Mouse (Mus musculus) left cerebral cortex, postnatal 4 days (tissue): ENCODE data around the gene Rpl36. TPM values are rescaled to one million over a fixed set of nuclear protein-coding genes. Genes with fewer than 3 reads are reported as not detected.
A peak's percentile ranks its signal among the peaks of the same experiment; 100 is the strongest.

Experiments used
- DNase-seq: peaks from one replicate; pipeline ENCODE4 v3.0.0-alpha.2; 2022
- intact Hi-C: fragments of 180-260 bp; cut with DNase I; formaldehyde crosslinking; loops from one replicate; pipeline ENCODE4 v1.15.1; 2025
- total RNA-seq, 2 experiments: library from RNA; stranded (reverse); gene quantifications; 2 replicates each; pipeline ENCODE4 v1.2.3; 2021

Gene Rpl36
- total RNA-seq, 2 experiments from 2014 or later = 563 to 595 TPM

DNA sequence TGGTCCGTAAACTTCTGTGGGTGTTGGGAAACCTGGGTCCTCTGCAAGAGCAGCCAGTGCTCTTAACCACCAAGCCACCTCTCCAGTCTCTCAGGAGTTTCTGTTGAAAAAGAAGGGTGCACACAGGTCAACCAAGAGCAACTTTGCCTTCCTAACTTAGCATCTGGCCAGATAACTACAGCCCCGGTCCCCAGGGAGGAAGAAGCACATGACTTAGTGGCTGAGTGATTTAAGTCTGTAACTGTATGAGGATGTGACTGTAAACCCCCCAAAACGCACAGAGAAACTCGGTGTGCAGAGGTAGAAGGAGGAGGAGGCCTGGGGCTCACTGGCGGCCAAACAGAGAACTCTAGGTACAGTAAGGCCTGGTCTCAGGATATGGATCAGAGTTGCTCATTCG lies 20.8 kb downstream of the Rpl36 start:
- DNase-seq = no peak
- intact Hi-C loops = no loop called here

DNA sequence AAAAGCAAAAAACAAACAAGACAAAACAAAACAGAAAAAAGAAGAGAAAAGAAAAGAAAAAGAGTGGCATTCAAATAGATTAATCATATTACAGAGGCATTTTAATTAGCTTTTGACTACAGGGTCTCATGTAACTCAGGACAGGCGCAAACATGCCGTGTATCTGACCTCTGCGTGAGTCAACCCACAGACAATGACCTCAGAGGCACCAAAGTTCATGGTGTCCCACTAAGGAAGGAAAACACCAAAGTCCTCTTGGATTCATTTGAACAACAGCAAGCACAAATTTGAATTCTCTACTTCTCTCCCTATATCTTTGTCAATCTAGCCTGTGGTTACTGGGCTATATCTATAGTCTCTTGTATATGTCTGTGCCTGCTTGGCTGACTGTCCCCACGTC lies 30.0 kb downstream of the Rpl36 start:
- intact Hi-C loops = no loop called here
- DNase-seq = no peak

DNA sequence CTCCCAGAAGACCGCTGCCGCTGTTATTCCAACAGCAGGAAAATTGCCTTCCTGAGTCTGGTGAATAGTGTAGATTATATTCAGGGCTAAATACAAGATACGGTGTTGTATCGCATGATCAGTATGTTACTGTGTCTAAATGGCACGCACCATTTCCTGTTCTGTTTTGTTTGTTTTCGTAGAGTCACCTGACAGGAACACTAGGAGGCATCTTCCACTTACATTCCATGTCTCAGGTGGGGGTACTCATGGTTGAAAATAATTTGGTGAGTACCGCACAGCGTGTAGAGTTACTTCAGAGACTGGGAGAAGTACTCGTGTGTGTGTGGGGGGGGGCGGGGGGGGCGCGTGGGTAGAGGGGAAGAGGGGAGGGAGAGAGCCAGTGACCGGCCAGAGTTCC lies 34.3 kb downstream of the Rpl36 start:
- DNase-seq = no peak
- intact Hi-C loops = no loop called here

DNA sequence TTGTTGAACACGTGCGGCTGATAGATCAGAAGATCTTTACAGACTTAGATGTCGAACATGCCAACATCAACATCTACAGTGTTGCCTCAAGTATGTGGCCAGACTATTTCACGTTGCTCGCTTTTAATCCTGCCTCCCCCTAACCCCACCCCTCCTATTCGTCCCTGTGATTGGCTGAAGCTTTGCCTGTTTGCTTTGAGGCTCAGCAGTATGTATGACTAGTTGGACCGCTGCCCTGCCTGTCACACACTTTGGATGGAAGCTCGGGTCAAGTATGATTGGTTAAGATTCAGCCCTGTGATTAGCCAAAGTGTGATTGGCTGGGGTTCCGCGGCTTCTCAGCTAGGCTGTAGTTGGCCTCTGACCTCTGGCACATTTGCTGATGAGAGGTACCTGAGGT lies 38.6 kb downstream of the Rpl36 start:
- DNase-seq = peak; percentile 18
- intact Hi-C loops = no loop called here

DNA sequence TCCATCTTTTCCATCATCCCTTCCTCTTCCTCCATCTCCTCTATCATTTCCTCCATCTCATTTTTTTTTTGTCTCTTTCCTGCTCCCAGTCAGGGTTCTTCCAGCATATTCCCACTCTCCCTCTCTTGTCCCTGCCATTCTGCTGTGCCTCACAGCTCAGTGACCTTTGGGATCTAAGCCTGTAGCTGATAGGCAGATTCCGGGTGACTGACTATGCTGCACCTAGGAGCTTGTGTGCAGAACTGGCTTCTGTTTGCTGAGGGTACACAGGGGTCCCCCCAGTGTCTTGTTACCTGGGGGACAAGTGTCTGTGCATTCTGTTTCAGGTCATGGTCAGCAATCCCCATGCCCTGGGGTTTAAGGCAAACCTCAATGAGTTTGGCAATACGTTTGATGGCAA lies 41.6 kb downstream of the Rpl36 start:
- DNase-seq = no peak
- intact Hi-C loops = no loop called here

DNA sequence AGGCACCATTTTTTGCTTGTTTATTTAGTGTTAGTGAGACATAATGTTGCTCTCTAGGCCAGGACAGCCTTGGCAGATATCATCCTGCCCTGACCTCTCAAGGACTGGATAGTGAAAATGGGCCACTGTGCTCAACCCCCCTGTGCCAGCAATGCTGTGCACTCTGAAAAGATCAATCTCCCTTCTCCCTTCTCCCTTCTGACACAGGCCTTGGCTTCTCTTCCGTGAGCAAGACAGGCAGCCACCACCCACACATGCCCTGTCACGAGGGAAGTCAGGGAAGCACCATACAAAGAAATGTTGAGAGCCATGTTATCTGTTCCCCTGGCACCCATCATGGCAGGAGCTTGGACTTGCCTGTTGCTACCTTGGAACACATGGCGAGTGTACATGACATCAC lies 42.1 kb downstream of the Rpl36 start:
- no peak for DNase-seq
- intact Hi-C loops = no loop called here

DNA sequence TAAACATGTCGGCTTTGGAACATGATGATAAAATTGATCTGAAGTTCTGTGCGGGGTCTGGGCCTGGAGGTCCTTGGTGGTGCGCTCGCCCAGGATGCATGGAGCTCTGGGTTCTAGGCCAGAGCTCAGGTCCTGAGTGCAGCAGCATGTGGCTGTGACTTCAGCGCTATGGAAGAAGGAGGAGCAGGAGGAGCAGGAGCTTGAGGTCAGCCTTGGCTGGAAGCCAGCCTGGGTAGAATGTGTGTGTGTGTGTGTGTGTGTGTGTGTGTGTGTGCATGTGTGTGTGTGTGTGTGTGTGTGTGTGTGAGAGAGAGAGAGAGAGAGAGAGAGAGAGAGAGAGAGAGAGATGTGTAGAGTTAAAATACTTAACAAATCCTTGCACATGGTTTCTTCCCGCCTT lies 43.0 kb downstream of the Rpl36 start:
- DNase-seq = no peak
- intact Hi-C loops = no loop called here

DNA sequence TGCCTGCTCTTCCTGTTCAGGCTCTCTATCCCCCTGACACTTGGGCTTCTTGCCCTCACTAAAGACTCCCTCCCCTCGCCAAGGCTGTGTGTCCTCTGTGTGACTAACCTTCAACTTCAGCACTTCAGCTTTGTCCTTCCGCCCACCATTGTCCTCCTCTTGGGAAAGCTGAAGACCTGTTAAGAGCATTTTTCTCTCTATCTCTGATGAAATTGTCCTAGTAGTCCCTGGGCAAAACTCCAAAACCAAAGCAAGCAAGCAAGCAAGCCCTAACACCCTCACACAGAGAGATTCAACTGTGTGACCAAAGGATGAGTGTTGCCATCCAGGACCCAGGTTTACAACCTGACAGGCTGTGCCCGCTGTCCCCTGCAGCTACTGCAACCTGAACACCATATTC lies 50.4 kb downstream of the Rpl36 start:
- DNase-seq = no peak
- intact Hi-C loops = no loop called here

Other genes starting within 250 kb of the Rpl36 start
- gene Ptprs, start 136.9 kb upstream of the Rpl36 start, total RNA-seq = 100 to 1,000 TPM; 821 to 872 TPM
- gene Znrf4, start 101.0 kb upstream of the Rpl36 start, total RNA-seq = not detected
- gene Gm20219, start 59.0 kb upstream of the Rpl36 start, total RNA-seq = 1 to 10 TPM; 1.9 to 2.2 TPM
- 100 to 1,000 TPM; 105 to 107 TPM for gene Safb2, start 28.8 kb upstream of the Rpl36 start, total RNA-seq
- gene Safb, start 28.6 kb upstream of the Rpl36 start, total RNA-seq = 100 to 1,000 TPM; 173 to 188 TPM
- gene 2410015M20Rik, start 3.6 kb upstream of the Rpl36 start, total RNA-seq = 100 to 1,000 TPM; 119 to 135 TPM
- gene Lonp1, start 13.5 kb downstream of the Rpl36 start, total RNA-seq = 10 to 100 TPM; 61.5 to 63.4 TPM
- gene Catsperd, start 14.7 kb downstream of the Rpl36 start, total RNA-seq = 1 to 10 TPM; 1.3 to 2.2 TPM
- 100 to 1,000 TPM; 102 to 112 TPM for gene Ranbp3, start 59.9 kb downstream of the Rpl36 start, total RNA-seq
- 100 to 1,000 TPM; 187 to 194 TPM for gene Ndufa11, start 104.4 kb downstream of the Rpl36 start, total RNA-seq
- gene Vmac, start 104.6 kb downstream of the Rpl36 start, total RNA-seq = 10 to 100 TPM; 10.8 to 12.6 TPM
- 1 to 10 TPM; 1.2 to 1.3 TPM for gene Nrtn, start 144.1 kb downstream of the Rpl36 start, total RNA-seq
- 10 to 100 TPM; 80.0 to 90.4 TPM for gene Dus3l, start 151.3 kb downstream of the Rpl36 start, total RNA-seq
- 1 to 10 TPM; 1.2 TPM for gene Prr22, start 156.8 kb downstream of the Rpl36 start, total RNA-seq
- gene Rfx2, start 217.6 kb downstream of the Rpl36 start, total RNA-seq = 1 to 10 TPM; 2.4 to 3.4 TPM